In genomic region chr3:54371015-54371414, GRCm38 (mm10) we compare ENCODE assay signal across 21 mouse cellular contexts. TPM values are rescaled to one million over a fixed set of nuclear protein-coding genes. Genes with fewer than 3 reads are reported as not detected.
A peak's percentile ranks its signal among the peaks of the same experiment; 100 is the strongest.
DNase-seq lines count a peak whose midpoint lies in the region; ATAC-seq and TF ChIP-seq lines count a peak whose summit lies in the region.
"Had no signal": no experiment of that assay in that cellular context is flagged by ENCODE, and none has a peak within 500 bp of the region (broad histone marks: within the 10 kb centered on the region; RNA-seq: fewer than 3 reads in every experiment).

No protein-coding gene starts in this region.

- no peaks in the 10 kb centered on the region for H3K36me3 ChIP-seq in embryonic facial prominence, embryonic 11.5 days (replicated peaks; ENCODE audit: control insufficient read depth, insufficient read depth, low read depth, low read length)
- H3K36me3 ChIP-seq in embryonic facial prominence, embryonic 10.5 days (replicated peaks) = peaks cover 8% of the 10 kb centered on the region; the same call in 1 of the 2 replicates
- peaks cover 41% of the 10 kb centered on the region for H3K36me3 ChIP-seq in limb, embryonic 14.5 days (ENCODE audit: control insufficient read depth, insufficient read depth, low read length)
- H3K36me3 ChIP-seq in limb, embryonic 10.5 days = no peaks in the 10 kb centered on the region
- peaks cover 82% of the 10 kb centered on the region for H3K36me3 ChIP-seq in embryonic facial prominence, embryonic 14.5 days (ENCODE audit: control insufficient read depth, insufficient read depth, low read length)
- H3K36me3 ChIP-seq: forebrain, embryonic 15.5 days had no signal

- no peak overlapping the region for H3K27ac ChIP-seq in embryonic facial prominence, embryonic 11.5 days (replicated peaks; ENCODE audit: low read depth, low read length)
- H3K27ac ChIP-seq in embryonic facial prominence, embryonic 10.5 days (replicated peaks) = no peak overlapping the region
- no peak overlapping the region for H3K27ac ChIP-seq in limb, embryonic 14.5 days (replicated peaks; ENCODE audit: low read depth, low read length)
- no peak overlapping the region for H3K27ac ChIP-seq in limb, embryonic 10.5 days
- no peak overlapping the region for H3K27ac ChIP-seq in embryonic facial prominence, embryonic 14.5 days (replicated peaks; ENCODE audit: low read depth, low read length)
- H3K27ac ChIP-seq: embryonic facial prominence, embryonic 12.5 days; forebrain, embryonic 13.5 days; forebrain, embryonic 15.5 days had no signal

- no peak for ATAC-seq in embryonic facial prominence, embryonic 11.5 days (replicated peaks; ENCODE audit: insufficient number of reproducible peaks, low FRiP score, low TSS enrichment, low read depth)
- no peak for ATAC-seq in limb, embryonic 14.5 days (ENCODE audit: low FRiP score, low read depth)
- no peak for ATAC-seq in embryonic facial prominence, embryonic 14.5 days (ENCODE audit: low read depth)
- ATAC-seq: activated CD4-positive, CD25-positive, alpha-beta regulatory T cell, adult 4 months; forebrain, embryonic 13.5 days; forebrain, embryonic 15.5 days; forebrain, postnatal 0 days; Patski had no signal

- no peak overlapping the region for H3K4me3 ChIP-seq in embryonic facial prominence, embryonic 11.5 days (ENCODE audit: low read depth, low read length)
- no peak overlapping the region for H3K4me3 ChIP-seq in embryonic facial prominence, embryonic 10.5 days
- no peak overlapping the region for H3K4me3 ChIP-seq in limb, embryonic 14.5 days (replicated peaks; ENCODE audit: low read length)
- no peak overlapping the region for H3K4me3 ChIP-seq in limb, embryonic 10.5 days
- no peak overlapping the region for H3K4me3 ChIP-seq in embryonic facial prominence, embryonic 14.5 days (ENCODE audit: low read depth, low read length)
- H3K4me3 ChIP-seq: embryonic facial prominence, embryonic 12.5 days; forebrain, embryonic 13.5 days; forebrain, embryonic 15.5 days had no signal

- H3K27me3 ChIP-seq in embryonic facial prominence, embryonic 11.5 days (ENCODE audit: control insufficient read depth, insufficient read depth, low read length) = no peaks in the 10 kb centered on the region
- no peaks in the 10 kb centered on the region for H3K27me3 ChIP-seq in embryonic facial prominence, embryonic 10.5 days (replicated peaks; ENCODE audit: low read depth, poor library complexity, severe bottlenecking)
- H3K27me3 ChIP-seq in limb, embryonic 14.5 days (ENCODE audit: control insufficient read depth, insufficient read depth, low read length) = no peaks in the 10 kb centered on the region
- H3K27me3 ChIP-seq in limb, embryonic 10.5 days (ENCODE audit: low read depth, poor library complexity, severe bottlenecking) = no peaks in the 10 kb centered on the region
- no peaks in the 10 kb centered on the region for H3K27me3 ChIP-seq in embryonic facial prominence, embryonic 14.5 days (replicated peaks; ENCODE audit: control insufficient read depth, insufficient read depth, low read length)
- H3K27me3 ChIP-seq: embryonic facial prominence, embryonic 12.5 days; forebrain, embryonic 13.5 days; forebrain, embryonic 15.5 days; Patski had no signal

- H3K4me1 ChIP-seq in embryonic facial prominence, embryonic 11.5 days (ENCODE audit: control insufficient read depth, insufficient read depth, low read length) = no peaks in the 10 kb centered on the region
- H3K4me1 ChIP-seq in embryonic facial prominence, embryonic 10.5 days = no peaks in the 10 kb centered on the region
- 0 out of 2 replicates have a peak, but pooled peaks cover 7% of the 10 kb centered on the region for H3K4me1 ChIP-seq in limb, embryonic 14.5 days (ENCODE audit: control insufficient read depth, insufficient read depth, low read length)
- peaks cover 8% of the 10 kb centered on the region; the same call in 1 of the 2 replicates for H3K4me1 ChIP-seq in limb, embryonic 10.5 days
- no peaks in the 10 kb centered on the region for H3K4me1 ChIP-seq in embryonic facial prominence, embryonic 14.5 days (ENCODE audit: control insufficient read depth, insufficient read depth, low read length)
- H3K4me1 ChIP-seq: embryonic facial prominence, embryonic 12.5 days; forebrain, embryonic 13.5 days; forebrain, embryonic 15.5 days had no signal

- peak; percentile 35 for DNase-seq in embryonic facial prominence, embryonic 11.5 days (ENCODE audit: low spot score)
- DNase-seq in embryonic facial prominence, embryonic 10.5 days (ENCODE audit: low spot score) = no peak
- peak; percentile 35 for DNase-seq in limb, embryonic 14.5 days (ENCODE audit: low spot score)
- no peak for DNase-seq in limb, embryonic 10.5 days (ENCODE audit: low spot score)
- DNase-seq in embryonic facial prominence, embryonic 14.5 days (ENCODE audit: low spot score) = peak; percentile 69
- peak; percentile 23 for DNase-seq in skeletal muscle tissue, adult 2 months (ENCODE audit: low read depth, low spot score)
- DNase-seq in thymus, postnatal 10 days (ENCODE audit: low spot score in 2 of 2) = no peak
- no peak for DNase-seq in lung, postnatal 25 days (ENCODE audit: low spot score)
- DNase-seq: adrenal gland, adult 8-10 months; adrenal gland, postnatal 14 days; adrenal gland, postnatal 36 days; cerebellum, adult 2 months; cerebellum, adult 9-10 months; cerebellum, postnatal 10 days; cerebellum, postnatal 25 days; forebrain, postnatal 0 days had no signal

- no peak for TF ChIP-seq POLR2A in limb, embryonic 14.5 days (IDR thresholded peaks at IDR 0.05; ENCODE audit: borderline replicate concordance, extremely low read depth, insufficient read depth, insufficient read length)

- H3K9ac ChIP-seq in embryonic facial prominence, embryonic 11.5 days (replicated peaks; ENCODE audit: low read length) = no peak overlapping the region
- H3K9ac ChIP-seq in limb, embryonic 14.5 days (ENCODE audit: low read depth, low read length, severe bottlenecking) = no peak overlapping the region
- H3K9ac ChIP-seq in embryonic facial prominence, embryonic 14.5 days (ENCODE audit: low read depth, low read length) = no peak overlapping the region
- H3K9ac ChIP-seq: embryonic facial prominence, embryonic 12.5 days; forebrain, embryonic 13.5 days; forebrain, embryonic 15.5 days; forebrain, postnatal 0 days had no signal

- no peak overlapping the region for H3K4me2 ChIP-seq in embryonic facial prominence, embryonic 11.5 days (ENCODE audit: low read depth, low read length)
- no peak overlapping the region for H3K4me2 ChIP-seq in limb, embryonic 14.5 days (replicated peaks; ENCODE audit: low read depth, low read length, severe bottlenecking)
- no peak overlapping the region for H3K4me2 ChIP-seq in embryonic facial prominence, embryonic 14.5 days (ENCODE audit: low read depth, low read length)
- H3K4me2 ChIP-seq: embryonic facial prominence, embryonic 12.5 days; forebrain, embryonic 13.5 days; forebrain, embryonic 15.5 days had no signal

- WGBS in embryonic facial prominence, embryonic 11.5 days = 56% methylated on average over 1 of the region's 1 CpGs
- 72% methylated on average over 1 of the region's 1 CpGs for WGBS in embryonic facial prominence, embryonic 10.5 days
- 32% methylated on average over 1 of the region's 1 CpGs for WGBS in limb, embryonic 14.5 days
- WGBS in limb, embryonic 10.5 days = 70% methylated on average over 1 of the region's 1 CpGs
- 52% methylated on average over 1 of the region's 1 CpGs for WGBS in embryonic facial prominence, embryonic 14.5 days

- no peaks in the 10 kb centered on the region for H3K9me3 ChIP-seq in embryonic facial prominence, embryonic 11.5 days (replicated peaks; ENCODE audit: control insufficient read depth, low read length)
- no peaks in the 10 kb centered on the region for H3K9me3 ChIP-seq in embryonic facial prominence, embryonic 10.5 days
- no peaks in the 10 kb centered on the region for H3K9me3 ChIP-seq in limb, embryonic 14.5 days (ENCODE audit: control insufficient read depth, low read length)
- no peaks in the 10 kb centered on the region for H3K9me3 ChIP-seq in limb, embryonic 10.5 days (replicated peaks)
- H3K9me3 ChIP-seq in embryonic facial prominence, embryonic 14.5 days (ENCODE audit: control insufficient read depth, low read length) = no peaks in the 10 kb centered on the region
- H3K9me3 ChIP-seq: embryonic facial prominence, embryonic 12.5 days; forebrain, embryonic 13.5 days; forebrain, embryonic 15.5 days had no signal

RNA-seq across cellular contexts. Expression of gene Postn, which starts 10.1 kb away (rescaled TPM):
- 72.8 and 87.5 TPM in 2 replicates for polyA plus RNA-seq in embryonic facial prominence, embryonic 11.5 days (2014; fragmentation: Nextera tagmentation; extraction: Ambion mirVana)
- 17.0 and 23.6 TPM in 2 replicates for polyA plus RNA-seq in embryonic facial prominence, embryonic 10.5 days (2016; fragmentation: Nextera tagmentation; extraction: Ambion mirVana)
- 464 and 693 TPM in 2 replicates for polyA plus RNA-seq in limb, embryonic 14.5 days (2012; rRNA removed)
- polyA plus RNA-seq in limb, embryonic 14.5 days (2014; fragmentation: Nextera tagmentation; extraction: Ambion mirVana) = 478 and 553 TPM in 2 replicates
- 6.7 and 7.7 TPM in 2 replicates for polyA plus RNA-seq in limb, embryonic 10.5 days (2016; fragmentation: Nextera tagmentation; extraction: Ambion mirVana)
- polyA plus RNA-seq in embryonic facial prominence, embryonic 14.5 days (2014; fragmentation: Nextera tagmentation; extraction: Ambion mirVana) = 841 and 870 TPM in 2 replicates

Comparison
In these comparisons a context has a peak if more than half of its experiments do, and no peak if none do; other contexts are left out.
1. DNase-seq: peak in embryonic facial prominence, embryonic 11.5 days (single experiment), limb, embryonic 14.5 days (single experiment), embryonic facial prominence, embryonic 14.5 days (single experiment) and skeletal muscle tissue, adult 2 months (single experiment); none in embryonic facial prominence, embryonic 10.5 days (single experiment), limb, embryonic 10.5 days (single experiment), thymus, postnatal 10 days (0 of 2) and lung, postnatal 25 days (single experiment).